Mouse (Mus musculus): ENCODE measurements around the gene Fam111a.
"Not testable (repeated sequence)": the region's sequence is repeated elsewhere in the genome, so short reads cannot be mapped to it uniquely, and the experiment has no call there.

The Fam111a gene

DNA sequence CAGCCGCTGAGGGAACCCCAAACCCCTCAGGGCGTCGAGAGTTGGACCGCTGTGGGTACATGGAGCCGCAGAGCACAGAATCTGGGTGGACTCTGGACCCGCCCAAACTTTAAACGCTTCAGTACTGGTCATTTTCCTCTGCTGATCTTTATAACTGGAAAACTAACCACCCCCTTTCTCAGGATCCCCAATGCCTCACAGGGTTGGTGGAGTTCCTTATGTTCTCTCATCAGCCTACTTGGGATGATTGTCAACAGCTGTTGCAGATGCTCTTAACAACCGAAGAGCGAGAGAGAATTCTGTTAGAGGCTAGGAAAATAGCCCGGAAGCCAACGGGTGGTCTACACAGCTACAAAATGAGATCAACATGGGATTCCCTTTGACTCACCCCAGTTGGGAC is at the start of gene Fam111a:
Gene Fam111a (plus strand): TSS at position 301 of the 400 bp plus-strand sequence.
- not testable (repeated sequence) for DNase-seq (ENCODE audit: low spot score)

DNA sequence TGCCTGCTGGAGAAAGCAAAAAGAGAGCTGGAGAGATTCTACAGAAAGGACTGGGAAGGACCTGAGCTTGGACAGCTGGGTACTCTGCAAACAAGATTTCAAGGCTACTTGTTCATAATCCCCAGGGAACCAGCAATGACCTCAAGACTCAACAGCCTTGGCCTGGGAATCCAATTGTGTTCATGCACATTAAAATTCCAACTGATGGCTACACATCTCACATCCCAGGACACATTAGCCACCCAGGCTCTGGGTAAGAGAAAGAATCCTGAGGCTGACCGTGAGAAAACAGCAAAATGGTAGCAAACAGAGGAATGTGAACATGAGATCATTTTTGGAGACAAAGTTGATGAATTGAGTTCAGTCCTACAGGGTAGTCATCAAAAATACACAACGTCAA is 49.3 kb upstream of the Fam111a start:
- no peak for DNase-seq (ENCODE audit: low spot score)

DNA sequence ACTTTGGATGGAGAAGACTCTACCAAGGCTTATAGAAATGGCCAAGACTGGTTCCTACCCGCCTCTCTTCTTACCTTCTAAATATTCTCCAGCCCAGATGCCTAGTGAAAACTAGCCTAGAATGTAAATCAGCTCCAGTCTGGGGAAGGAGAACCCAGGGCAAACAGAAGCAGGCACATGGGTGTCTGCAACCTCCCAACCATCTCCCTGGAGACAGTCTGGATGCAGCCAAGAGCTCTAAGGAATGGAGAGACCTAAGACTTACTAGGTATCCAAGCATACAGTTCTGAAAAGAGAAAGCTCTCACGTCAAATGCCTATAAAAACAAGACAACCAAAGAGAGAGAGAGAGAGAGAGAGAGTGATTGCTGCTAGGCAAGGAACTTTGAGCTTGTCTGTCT is 47.6 kb upstream of the Fam111a start:
- DNase-seq (ENCODE audit: low spot score): no peak

DNA sequence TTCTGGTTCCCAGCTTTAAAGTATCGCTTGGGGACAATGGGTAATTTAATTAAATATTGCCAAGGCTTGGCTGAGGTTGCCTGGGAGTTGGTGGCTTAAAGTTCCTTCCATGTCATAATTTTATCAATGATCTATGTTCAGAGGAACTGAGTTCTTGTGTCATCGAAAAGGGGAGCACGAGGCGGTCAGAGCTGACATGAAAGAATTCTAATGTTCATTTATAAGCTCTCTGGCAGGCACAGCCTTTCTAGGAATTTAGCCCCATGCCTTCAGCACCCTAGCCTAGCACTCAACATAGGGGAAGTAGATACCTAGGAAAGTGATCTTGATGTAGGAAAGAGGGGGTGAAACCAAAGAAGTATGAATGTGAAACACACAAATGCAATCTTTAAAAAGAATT is 47.2 kb upstream of the Fam111a start:
- DNase-seq (ENCODE audit: low spot score): no peak

DNA sequence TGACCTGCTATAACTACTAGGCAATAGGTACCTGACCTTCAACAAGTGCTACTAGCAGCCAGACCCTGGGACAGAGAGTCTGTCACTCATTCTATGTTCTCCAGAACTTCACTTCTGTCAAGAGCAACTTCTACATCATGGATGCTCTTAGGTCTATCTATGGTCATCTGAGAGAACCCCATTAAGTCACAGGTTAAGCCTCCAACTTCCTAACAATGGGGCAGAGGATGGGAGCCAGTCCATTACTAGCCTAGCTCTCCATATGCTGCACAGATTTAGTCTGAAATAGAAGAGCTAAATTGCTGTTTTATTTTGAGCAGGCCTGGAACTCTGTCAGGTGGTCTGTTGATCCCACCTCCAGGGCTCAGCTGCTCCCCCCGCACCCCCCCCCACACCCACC is 46.6 kb upstream of the Fam111a start:
- DNase-seq (ENCODE audit: low spot score): no peak

DNA sequence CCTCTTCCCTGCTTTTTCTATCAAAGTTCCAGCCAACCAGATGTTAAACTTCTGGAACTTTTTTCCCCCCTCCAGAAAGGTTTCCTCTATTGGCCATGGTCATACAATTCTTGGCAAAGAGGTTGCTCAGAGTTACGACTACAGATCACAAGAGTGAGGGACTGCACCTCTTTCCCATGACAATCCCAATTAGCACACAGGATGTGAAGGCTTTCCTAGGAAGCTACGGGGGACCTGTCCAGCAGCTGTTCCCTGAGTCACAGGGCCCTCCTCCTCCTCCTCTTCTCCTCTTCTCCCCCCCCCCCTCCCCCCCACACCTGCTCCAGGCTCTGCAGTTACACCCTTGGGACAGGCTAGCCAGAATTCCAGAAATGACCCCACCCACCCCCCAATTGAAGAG is 46.1 kb upstream of the Fam111a start:
- DNase-seq (ENCODE audit: low spot score): no peak

DNA sequence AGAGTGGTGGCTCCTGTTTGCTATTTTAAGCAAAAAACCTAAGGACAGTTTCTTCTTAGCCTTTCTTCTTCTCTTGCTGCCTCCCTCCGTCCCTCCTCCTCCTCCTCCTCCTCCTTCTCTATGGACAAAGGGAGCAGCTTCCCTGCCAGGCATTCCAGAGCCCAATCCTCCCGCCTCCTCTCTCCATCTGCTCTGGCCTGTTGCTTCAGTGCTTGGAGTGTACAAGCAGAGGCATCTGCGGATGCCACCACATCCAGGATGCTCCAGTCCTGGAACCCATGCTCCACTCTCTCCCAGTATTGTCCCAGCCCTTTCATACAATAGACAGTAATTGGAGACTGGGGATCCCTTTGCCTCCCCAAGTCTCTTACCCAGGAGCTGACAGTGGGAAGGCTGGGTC is 45.4 kb upstream of the Fam111a start:
- peak; percentile 76 for DNase-seq (ENCODE audit: low spot score)

DNA sequence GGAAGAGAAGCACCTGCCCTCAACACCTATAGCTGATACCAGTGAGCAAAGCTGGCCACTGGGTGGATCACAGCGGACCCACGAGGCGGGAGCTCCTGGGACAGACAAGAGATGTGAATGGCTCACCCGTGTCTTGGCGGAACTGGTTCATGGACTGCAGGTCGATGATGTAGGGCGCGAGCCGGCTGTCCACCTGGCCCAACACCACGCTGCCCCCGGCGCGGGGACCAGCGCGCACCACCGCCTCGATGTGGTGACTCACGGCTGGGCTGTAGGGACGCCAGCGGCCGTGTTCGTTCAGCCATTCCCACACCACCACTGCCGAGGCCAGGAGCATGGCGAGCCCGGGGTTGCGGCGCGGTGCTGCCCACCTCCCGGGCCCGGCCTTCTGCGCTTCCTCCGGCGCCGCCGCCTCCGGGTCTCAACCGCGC is 44.6 kb upstream of the Fam111a start:
- peak; percentile 56 for DNase-seq (ENCODE audit: low spot score)

DNA sequence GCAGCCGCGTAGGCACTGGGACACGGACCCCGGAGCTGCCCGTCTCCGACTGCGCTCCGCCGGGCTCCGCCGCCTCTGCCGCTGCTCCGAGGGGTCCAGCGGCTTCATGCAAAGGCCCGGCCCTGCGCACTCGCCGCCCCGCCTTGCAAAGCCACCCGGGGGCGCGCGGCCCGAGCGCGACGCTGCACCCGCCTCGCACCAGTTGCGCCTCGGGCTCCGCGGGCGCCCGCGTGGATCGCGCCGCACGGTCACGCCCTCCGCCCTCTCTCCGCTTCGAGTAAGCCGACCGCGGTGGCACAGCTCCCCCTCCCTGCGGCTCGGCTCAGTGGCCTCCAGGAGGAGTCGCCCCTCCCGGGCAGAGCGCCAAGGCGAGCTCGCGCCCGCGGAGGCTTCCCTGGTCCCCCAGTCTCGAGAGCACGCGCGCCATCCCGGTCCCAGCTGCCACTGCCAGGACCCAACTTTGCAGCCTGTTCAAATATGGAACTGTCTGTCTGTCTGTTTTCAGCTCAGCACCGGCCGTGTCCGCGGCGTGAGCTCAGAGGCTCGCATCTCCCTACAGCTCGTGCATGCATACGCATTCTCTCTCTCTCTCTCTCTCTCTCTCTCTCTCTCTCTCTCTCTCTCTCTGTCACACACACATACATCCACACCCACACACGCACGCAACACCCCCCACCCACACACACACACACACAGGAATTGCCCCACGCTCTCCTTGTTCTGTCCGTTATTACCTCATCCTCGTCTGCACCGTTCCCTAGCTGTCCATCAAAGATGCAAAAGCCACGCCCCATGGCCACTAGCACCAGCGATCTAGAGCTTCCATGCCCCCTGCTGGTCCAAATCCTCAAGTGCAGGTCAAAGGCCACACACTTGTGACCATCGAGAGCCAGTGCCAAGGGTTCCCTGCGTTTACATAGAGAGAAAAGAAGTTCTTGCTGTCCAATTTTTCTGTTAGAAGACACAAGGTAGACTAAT is 43.9 kb upstream of the Fam111a start, which contains the start of gene Dtx4:
Gene Dtx4 (minus strand): TSS at position 85 of the 978 bp plus-strand sequence.
- DNase-seq (ENCODE audit: low spot score): peak; percentile 97

DNA sequence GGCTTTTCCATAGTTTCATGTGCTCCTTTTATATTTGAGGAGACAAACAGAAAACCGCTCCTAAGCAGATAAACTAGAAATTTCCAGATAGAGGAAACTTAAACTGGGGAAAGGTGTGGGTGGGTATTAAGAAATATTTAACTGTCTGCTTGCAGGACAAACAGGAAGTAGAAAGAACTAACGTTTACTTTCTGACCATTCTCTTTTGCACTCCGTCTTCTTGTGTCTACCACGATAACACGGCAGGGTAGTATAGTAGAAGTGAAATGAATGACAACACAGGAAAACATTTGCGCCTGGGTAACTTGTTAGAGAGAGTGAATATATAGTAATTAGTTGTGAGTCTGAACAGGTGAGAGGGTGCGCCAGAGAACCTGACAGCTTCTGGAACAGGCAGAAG is 42.8 kb upstream of the Fam111a start:
- DNase-seq (ENCODE audit: low spot score): no peak

DNA sequence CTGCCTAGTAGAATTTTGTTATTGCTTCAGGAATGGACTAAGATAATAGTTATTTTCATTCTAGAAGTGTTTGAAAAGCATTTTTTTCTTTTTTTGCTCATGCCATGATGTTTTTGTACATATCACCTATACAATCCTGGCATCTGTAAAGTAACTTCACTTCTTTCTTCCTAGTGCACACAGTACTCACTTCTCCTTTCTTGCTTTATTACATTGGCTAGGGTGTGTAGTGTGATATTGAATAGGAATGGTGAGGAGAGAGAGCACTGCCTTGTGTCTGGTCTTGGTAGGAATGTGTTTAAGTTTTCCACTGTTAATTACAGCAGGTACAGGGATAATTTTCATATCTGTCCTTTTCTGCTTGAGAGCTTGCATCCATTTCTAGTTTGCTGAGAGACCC is 30.9 kb upstream of the Fam111a start:
- no peak for DNase-seq (ENCODE audit: low spot score)

DNA sequence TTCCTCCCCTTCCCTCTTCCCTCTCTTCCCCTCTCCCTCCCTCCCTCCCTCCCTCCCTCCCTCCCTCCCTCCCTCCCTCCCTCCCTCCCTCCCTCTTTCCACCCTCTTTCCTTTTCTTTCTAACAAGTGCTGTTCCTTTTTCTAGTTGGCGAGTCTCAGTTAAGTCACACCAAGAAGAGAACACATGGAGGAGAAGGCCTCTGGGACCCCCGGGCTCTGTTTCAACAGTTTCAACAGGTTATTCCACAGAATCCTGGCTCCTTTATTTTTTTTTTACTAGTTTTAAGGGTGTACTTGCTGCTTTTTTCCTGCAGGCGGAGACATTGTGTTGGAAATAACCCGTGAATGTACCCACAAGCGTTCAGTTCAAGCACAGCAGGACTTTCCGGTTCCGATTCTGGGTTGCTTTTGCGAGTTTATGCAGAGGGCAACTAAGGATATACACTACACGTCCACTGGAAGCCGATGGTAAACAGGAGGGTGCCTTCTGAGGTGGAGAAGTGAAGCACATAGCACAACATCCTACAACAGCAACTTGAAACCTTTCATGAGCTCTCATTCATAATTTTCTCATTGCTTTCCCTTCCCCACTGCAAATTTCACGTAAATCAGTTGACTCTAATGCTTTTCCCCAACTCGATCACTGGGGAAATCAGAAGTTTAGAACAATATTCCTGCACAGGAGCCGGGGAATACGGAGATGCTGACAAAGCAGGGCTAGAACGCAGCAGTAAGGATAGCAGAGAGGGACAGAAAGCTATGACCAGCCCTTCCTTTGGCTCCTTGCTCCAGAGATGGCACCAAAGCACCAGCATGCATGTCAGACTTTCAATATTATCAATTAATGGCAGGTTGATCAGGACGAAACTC is 27.6 kb upstream of the Fam111a start:
- DNase-seq (ENCODE audit: low spot score): peak; percentile 73

DNA sequence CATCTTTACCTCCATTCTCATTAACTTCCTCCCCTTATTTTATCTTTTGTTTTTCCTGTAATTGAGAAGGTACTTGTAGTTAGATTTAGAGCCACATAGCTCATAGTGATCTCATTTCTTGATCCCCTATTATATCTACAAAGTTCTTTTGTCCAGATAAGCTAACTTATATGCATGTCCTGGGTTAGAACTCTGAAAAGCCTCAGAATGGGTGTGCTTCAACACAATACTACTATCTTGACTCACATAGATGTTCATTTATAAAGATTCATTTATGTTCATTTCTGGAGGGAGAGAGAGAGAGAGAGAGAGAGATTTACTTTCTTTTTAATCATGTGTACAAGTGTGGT is 27.0 kb upstream of the Fam111a start:
- DNase-seq (ENCODE audit: low spot score): no peak

DNA sequence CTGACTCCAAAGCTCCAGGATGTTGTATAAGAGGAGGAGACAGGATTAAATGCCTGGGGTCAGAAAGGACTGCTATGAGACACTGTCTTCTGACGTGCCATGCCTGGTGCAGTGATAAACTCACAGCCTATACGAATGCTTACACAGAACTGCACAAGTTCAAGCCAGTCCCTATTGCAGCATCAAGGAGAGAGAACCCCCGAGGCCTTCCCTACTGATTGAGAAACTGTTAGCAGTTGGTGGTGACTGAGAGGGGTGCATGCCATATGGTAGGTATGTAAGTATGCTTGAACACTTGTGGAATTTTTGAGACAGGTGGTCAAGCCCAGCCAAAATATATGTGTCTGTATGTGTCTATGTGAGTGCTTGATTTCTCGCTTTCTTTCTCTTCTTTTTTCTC is 22.2 kb upstream of the Fam111a start:
- no peak for DNase-seq (ENCODE audit: low spot score)

DNA sequence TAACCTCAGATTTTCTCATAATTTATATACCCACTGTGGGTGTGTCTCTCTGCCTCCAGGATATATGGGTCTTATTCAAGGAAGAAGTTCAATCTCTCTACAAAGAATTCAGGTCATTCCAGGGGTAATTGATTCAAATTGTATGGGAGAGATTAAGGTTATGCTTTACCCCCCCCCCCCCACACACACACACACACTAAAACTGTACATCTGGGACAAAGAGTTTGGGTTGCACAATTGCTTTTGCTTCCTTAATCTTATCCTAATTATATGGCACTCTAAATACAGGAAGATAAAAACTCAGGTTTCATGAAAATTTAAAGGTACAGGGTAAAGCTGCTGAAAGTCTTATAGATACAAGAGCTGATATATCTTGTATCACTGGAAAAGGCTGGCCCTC is 8.4 kb upstream of the Fam111a start:
- DNase-seq (ENCODE audit: low spot score): no peak

DNA sequence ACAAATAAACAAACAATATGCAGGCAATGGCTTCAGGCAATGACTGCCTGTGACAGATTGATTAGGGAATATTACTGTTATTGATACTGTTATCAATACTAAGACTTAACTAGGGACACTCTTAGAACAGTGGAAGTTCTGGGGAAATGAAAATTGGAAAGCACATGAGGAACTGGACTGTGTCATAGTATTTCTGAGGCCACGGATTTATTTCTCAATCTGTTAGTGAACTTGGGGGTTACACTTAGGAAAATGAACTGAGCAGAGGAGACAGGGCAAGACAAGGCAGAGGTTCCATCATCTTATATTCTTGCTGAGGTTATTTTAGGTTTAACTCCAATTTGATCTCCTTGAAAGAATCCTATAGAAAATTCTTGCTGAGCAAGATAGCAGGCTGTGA is 5.6 kb upstream of the Fam111a start:
- DNase-seq (ENCODE audit: low spot score): no peak

DNA sequence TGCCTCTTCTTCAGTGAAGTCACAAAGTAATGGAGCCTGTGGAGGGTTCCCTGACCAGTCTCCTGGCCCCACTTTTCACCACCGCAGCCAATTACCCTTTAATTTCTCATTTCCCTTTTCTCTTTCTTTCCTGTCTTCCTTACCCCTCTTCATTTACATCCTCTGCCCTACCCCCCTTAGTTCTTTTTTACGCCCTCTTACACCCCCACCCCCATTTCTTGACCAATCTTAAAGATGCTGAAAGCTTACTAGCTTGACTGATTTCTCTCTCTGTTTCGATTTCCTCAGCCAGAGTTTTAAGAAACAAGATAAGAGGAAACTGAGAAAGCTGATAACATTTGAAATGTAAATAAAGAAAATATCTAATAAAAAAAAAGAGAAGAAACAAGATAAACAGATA is 4.8 kb upstream of the Fam111a start:
- no peak for DNase-seq (ENCODE audit: low spot score)

DNA sequence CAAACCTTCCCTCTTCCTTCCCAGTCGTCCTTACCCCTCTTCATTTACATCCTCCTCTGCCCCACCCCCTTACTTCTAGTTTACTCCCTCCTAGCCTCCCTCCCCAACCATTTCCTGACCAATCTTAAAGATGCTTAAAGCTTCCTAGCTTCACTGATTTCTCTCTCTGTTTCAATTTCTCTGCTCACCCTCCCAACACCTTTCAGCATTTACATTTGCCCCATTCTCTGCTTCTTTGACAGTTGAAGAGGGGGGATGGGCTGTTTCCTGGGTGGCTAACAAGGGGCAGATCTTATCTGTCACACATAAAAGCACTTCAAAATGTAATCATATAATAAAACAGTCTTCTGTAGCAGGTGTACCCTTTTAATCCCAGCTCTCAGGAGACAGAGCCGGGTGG is 3.9 kb upstream of the Fam111a start:
- DNase-seq (ENCODE audit: low spot score): no peak

DNA sequence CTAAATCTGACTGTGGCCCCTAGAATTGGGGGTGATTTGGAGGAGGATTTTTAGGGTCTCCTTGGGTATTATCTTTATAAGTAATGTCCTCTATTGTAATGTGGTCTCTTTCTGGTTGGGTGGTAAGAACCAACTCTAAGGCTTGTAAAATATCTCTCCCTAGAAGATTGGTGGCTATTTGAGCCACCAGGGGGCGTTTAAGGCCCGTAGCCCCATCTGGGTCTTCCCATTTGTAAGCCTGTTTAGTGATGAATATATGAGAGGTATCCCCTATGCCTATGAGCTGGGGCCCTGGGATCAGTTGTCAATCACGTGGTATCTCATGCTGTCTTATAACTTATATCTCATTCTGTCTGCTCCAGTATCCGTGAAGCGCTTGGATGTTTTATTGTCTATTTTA is 3.6 kb downstream of the Fam111a start:
- no peak for DNase-seq (ENCODE audit: low spot score)

DNA sequence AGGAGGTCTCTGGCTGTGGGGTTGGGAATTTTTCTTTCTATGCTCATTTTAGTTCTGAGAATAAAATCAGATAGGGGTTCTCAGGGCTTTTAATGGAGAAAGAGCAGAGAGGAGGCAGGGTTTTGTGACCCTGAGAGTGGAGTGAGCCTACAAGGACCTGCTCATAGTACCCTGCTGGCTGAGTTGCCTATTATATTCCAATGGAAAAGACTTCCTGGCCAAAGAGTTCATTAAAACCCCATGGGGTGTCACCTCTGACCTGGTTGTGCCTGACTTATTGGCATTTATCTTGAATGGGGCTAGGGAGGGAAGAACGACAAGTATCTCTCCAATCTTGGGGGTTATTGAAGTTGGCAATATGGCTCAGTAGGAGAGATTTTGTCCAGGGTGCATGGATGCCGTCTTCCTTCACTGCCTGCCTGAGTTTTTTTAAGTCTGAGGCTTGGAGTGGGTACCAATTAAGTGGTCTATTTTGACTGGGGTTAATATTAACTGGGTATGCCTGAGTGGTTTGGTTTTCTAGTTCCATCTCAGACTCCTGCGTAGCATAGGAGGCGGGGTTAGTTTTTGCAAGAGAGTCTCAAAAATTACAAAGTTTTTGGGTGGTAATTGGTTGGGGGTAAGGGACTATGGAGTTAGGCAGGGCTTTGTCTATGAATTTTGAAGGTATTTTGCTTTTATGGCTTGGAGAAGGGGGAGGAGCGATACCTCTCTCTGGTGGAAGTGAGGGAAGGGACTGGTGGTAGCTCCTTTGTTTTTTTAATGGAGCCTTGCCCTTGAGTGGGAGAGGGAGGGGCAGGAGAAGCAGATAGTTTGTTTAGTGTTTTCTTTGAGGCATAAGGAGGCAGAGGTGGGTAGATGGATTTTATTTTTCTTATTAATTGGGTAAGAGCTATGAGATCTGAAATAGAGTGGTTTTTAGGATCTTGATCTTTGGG is 4.7 kb downstream of the Fam111a start:
- DNase-seq (ENCODE audit: low spot score): no peak

DNA sequence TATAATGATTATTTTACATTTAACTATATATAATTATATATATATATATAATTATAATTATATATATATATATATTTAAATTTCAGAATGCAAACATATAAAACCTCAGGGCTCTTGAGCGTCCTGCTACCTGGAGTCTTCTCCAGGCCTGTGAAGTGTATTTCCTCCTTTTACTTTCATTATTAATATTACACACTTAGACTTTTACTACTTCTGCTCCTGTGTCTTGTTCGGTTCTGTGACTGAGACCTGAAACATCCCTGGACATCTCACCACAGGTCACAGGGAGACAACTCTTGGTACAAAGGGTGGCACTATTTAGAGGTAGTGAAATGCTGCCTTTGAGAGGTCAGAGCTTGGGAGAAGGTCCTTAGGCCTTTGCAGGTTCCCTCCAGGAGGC is 10.8 kb downstream of the Fam111a start:
- no peak for DNase-seq (ENCODE audit: low spot score)

DNA sequence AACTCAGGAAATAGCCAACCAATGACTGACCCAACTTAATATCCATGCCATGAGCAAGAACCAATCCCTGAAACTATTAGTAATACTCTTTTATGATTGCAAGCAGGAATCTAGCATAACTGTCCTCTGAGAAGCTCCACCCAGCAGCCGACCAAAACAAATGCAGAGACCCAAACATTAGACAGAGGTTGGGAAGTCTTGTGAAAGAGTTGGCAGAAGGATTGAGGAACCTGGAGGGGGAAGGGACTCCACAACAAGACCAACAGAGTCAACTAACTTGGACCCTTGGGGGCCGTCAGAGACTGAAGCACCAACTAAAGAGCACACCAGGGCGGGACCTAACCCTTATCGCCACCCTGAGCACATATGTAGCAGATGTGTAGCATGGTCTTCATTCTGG is 12.7 kb downstream of the Fam111a start:
- DNase-seq (ENCODE audit: low spot score): no peak

Measured in layer of hippocampus, adult 11-12 months (tissue).